Mouse (Mus musculus) liver, adult (tissue): ENCODE data around the gene Rtbdn.

Experiments used
- GATA4 ChIP-seq: IDR thresholded peaks from 2 replicates; pipeline ENCODE4 v1.6.1; 2014; ENCODE audit warnings: mild to moderate bottlenecking, low read length; ENCODE audit not compliant: insufficient replicate concordance

Gene Rtbdn

DNA sequence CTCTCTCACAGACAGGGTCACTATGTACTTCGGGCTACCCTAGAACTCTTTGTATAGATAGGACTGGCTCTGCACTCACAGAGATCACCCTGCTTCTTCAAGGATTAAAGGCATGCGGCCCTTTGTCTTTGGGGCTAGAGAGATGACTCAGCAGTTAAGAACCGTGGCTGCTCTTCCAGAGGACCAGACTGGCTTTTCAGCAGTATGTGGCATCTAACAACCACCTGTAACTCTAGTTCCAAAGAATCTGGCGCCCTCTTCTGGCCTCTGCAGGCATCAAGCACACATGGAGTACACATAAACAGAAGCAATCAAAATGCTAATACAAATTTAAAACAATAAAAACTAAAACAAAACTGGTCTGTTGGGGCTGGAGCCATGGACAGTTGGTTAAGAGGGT lies 32.8 kb upstream of the Rtbdn start:
- TF ChIP-seq GATA4 = no peak

DNA sequence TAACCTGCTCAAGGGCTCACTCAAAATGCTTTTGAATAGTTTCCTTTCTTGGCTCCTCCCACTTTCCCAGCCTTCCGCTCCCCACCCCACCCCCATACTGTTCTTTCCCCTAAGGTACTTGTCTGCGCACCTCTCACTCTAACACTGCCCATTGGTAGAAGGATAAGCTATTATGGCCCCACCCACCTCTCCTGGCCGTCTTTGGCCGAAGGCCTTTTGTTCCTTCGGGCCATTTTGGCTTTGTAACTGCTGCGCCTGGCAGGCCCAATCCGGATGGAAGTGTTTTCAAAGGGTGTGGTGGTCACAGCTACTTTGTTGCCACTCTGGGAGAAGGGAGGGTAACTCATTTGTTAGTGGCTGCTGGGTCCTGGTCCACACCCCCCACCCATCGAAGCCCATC lies 31.5 kb upstream of the Rtbdn start:
- no peak for TF ChIP-seq GATA4

DNA sequence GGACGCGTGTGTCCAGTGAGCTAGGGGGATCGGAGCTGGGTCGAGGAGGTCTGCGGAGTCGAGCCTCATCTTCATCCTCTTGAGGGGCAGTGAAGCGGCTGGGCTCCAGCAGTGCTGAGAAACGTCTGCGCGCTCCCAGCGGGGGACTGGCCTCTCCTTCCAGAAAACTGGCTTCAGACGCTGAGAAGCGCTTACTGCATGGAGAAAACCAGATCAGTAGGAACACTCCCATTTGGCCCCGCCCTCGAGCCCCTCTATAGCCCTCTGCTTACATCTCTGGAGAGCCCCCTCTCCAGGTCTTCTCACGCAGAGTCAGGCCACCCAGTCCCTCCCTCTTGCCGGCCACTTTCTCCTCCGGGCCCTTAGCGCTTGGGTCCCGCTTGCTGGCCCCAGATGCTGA lies 29.0 kb upstream of the Rtbdn start:
- no peak for TF ChIP-seq GATA4

DNA sequence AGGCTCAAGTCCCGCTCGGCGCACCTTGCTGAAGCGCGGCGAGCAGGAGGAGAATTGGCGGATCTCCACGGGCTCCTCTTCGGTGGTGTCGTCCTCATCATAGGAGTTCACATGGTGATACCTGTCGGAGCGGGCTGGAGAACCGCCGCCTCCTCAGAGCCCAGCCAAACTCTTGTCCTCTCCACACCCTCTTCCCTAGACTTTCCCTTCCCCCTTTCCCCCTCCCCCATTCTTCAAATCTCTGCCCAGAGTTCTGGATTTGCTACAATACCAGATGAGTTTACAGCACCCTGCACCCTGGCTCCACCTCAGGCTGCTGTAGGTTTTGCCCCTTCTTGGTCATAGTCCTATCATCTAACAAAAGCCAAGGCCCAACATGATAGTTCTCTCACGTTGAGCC lies 28.1 kb upstream of the Rtbdn start:
- no peak for TF ChIP-seq GATA4

DNA sequence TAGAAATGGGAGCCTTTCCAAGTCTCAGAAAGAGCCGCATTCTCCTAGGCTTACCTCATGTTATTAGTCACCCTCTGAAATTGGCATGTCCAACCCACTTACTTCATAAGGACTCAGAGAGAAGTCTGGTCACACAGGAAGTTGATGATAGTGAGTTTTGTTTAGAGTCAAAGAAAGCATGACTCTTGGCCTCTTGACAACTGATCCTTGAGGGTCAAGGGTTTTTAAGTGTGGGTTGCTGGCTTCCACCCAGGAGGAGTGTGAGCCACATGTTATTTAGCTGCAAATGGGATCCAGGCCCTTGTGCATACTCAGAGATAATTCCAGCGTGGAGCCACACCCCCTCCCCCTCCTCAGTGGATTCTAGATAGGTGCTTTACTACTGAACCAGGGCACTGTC lies 25.2 kb upstream of the Rtbdn start:
- no peak for TF ChIP-seq GATA4

DNA sequence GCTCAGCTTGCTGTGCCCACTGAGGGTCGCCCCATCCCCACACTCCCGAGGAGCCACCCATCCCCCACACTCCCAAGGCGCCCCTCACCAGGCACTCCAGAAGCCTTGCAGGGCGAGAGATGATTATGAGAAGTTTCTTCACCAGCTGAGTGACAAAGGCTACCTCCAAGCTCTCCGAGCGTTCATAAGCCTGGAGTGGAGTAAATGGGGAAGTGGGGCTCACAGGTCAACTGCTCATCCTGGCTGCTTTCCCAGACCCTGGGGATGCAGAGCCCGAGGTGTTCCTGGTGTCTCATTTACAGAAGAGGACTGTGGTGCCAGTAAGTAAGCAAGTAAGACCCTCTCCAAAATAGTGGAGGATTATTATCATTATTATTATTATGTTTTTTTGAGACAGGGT lies 21.2 kb upstream of the Rtbdn start:
- no peak for TF ChIP-seq GATA4

DNA sequence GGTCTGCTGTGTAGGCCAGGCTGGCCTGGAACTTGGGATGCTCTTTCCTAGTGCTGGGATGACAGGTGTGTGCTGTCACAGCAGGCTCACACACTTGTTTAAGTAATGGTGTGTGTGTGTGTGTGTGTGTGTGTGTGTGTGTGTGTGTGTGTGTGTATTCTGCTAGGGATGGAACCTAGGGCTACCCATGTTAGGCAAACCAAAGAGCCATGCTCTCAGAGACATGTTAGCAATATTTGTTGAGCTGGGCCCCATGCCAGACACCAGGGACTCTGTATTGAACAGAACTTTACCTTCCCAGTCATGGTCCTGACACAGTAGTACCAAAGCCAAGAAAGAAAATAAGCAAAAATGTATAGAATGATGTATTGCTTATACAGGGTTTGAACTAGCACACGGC lies 19.3 kb upstream of the Rtbdn start:
- no peak for TF ChIP-seq GATA4

DNA sequence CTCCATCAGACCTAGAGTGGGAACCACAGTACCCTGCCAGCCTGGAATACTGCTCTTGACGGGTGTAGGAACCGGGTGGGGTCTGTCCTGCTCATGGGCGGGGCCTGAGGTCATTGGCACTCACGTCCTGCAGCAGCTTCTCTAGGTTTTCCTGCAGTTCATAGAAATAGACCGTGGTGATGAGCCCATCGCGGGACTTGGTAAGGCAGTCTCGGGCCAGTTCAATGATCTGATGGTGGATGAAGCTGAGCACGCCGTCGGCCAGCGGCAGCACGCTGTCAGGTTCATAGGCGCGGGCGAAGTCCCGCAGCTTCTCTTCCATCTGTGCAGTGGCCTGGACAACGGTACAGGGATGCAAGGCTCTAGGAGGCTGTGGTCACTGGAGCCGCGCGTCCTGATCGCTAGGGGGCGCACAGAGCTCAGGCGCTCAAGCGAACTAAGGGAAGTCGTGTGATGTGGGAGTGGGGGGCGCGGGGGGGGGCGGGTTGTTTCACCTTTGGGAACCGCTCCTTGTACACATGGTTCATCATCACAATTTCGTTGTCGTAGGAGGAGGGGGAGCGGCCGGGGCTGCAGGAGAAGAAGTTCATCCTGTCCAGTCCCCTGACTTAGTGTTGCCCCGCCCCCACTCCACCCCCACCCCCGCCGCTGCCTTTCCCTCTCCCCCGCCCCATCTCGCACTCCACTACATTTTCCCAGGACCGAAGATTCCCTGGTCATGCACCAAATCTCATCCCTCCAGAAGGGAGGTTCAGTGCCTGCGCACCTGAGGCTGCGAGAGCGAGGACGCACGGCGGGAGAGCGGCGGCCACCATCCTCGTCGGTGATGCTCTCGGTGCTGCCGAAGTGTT lies 18.1 kb upstream of the Rtbdn start:
- TF ChIP-seq GATA4 = no peak

DNA sequence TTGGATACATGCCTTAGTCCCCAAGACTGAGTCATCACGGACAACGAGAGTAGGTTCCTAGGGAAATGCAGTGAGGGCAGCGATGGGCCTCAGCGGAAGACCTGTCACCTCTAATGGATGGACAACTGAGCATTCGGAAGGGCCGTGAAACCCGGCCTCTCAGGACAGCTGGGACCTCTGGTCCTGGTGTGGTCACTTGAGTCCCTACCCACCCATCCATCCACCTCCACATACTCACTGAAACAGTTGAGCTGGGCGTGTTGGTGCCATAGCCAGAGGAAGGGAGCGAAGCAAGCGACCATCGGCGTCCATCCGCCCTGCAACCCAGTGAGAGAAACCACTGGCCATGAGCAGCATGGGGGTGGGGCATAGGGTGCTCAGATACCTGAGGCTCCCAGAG lies 16.2 kb upstream of the Rtbdn start:
- no peak for TF ChIP-seq GATA4

DNA sequence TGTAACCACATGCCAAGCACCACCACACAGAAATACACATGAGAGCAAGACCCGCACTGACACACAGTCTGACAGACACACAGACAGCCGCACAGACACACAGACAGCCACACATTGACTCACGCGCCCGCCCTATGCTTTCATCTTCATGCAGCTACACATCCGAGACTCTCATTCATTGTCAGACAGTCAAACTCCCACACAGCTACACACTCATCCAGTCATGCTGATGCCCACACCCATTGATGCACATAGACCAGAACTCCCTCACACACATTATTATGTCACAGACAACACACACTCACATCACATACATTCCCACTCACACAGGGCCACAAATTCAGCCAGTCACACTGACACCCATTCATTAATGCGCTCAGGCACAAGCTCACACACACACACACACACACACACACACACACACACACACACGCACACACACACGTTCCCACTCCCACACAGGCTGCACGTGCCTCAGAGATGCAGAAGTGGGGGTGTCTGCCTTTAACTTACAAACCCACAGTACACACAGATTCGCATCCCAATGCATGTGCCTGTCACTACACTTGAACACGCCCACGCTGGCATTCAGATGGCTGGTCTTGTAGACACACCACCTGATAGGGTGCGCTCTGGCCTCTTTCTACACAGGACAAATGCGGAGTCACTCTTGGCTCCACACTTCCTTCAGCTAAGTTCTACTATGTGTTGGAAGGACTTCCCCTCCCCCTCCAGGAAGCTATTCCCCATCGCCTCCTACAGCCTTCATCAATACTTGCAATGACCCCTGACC lies 12.8 kb upstream of the Rtbdn start:
- no peak for TF ChIP-seq GATA4

DNA sequence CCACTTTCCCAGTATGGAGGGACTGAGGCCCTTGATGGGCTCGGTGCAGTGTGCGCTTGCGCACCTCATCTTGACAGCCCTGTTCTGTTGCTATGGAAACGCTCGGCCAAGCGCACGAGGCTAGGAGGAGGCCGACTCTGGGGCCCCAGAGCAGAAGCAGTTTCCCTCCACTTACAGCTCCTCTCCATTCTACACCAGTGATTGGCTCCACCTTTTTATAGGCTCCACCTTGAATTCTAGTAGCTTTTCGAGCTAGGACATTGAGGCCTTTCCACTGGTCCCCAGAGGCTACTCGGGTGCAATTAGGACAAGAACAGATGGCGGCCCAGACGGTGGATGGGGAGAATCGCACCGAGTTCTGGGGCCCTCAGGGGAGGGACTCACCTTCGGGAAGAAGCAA lies 11.9 kb upstream of the Rtbdn start:
- TF ChIP-seq GATA4 = no peak

DNA sequence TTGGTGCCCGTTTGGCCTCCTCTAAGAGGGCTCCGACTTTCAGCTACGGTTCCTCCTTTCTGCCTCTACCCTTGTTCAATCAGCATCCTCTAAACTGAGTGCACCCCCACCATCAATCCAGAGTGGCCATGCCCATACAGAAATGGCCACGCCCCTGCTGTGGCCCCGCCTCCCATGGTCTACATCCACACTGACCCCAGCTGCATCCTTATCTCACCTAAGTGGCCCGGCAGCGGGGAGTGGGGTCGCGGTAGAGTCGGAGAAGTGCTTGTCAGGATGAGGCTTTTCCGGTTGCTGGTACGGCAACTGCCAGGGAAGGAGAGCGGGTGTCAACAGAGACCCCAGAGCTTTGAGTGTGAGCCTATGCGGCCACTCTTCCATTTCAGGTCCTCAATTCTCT lies 11.3 kb upstream of the Rtbdn start:
- TF ChIP-seq GATA4 = no peak

DNA sequence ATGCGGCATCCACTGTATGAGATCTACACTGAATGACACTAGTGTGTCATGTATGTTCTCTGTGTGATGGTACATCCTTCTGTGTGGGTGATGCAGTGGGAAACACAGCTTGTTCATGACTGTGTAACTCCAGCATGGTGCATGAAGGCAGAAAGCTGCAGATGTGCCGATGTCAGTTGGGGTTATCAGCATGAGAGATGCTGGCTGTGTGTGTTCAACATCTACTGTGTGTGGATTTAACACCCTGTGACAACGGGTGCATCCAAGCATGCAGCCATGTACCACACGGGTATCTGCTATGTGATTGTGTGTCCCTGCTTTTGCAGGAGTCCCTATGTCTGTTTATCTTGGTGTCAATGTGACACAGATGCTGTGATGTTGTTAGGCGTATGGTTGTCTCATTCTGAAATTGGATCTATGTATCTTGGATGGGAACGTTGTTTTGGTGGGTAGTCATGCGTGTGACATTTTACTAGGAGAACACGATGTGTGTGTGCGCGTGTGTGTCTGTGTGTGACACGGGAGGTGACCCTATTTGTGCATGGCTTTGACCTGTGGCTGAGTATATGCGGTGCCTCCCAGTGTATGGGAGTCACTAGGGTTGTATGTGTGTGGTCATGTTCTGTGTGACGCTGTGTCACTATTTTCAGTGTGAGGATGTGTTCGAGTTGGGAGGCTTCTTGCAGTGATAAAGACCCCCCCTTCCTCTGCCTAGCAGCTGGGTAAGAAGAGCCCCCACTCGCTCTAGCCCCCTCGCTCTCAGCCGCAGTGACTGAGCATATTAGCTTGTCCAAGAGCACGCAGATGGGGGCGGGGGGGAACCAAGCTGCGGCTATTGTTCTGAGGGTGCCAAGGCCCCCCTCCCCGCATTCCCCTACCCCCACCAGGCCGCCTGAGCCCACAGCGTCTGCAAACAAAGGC lies 10.5 kb upstream of the Rtbdn start:
- TF ChIP-seq GATA4 = no peak

DNA sequence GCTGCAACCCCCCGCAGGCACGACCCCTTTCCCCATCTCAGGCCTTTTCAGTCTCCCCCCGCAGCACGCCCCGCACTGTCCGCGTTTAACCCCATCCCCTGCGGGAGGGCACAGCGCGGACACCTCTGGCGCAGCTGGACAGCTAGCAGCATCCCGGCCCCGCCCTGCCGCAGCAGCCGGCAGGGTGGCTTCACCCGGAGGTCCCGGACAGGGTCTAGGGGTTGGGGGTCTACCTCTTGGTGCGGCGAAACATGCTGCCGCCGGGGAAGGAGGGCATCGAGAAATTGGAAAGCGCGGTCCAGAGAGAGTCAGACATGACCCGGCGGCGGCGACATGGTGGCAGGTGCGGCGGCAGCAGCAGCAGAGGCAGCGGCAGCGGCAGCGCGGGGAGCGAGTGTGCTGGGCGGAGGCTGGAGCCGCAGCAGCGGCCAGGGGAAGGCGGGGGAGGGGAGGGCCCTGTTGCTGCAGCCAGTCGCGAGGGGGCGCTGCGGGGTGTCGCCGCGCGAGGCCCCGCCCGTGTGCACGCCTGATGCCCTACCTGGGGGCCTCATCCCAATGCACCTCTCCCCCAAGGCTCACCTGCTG lies 9.7 kb upstream of the Rtbdn start, which contains the start of gene Mast1:
Gene Mast1 (minus strand): TSS at position 398 of the 585 bp plus-strand sequence.
- no peak for TF ChIP-seq GATA4

DNA sequence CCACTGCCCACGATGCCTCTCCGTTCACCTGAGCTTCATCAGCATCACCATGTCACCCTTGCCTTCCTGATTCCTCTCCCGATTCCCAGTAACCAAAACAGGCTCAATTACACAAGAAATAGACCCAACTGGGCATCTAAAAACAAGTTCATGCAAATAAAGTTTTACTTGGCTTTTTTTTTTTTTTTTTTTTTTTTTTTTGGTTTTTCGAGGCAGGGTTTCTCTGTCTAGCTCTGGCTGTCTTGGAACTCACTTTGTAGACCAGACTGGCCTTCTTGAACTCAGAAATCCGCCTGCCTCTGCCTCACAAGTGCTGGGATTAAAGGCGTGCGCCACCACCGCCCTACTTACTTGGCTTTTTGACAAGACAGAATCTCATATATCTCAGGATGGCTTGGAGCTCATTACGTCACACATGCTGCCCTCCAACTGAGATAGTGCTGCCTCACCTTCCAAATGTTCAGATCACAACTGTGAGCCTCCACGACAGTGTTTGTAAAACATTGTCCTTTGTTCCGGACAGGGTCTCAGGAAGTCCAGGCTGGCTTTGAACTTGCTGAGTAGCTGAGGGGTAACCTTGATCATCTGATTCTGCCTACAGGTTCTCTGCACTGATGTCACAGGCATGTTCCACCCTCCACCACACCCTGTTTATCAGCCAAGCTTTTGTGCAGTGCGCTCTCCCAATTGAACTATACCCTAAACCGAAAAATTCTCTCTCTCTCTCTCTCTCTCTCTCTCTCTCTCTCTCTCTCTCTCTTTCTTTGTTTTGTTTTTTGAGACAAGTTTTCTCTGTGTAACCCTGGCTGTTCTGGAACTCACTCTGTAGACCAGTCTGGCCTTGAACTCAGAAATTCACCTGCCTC lies 8.9 kb upstream of the Rtbdn start:
- no peak for TF ChIP-seq GATA4

DNA sequence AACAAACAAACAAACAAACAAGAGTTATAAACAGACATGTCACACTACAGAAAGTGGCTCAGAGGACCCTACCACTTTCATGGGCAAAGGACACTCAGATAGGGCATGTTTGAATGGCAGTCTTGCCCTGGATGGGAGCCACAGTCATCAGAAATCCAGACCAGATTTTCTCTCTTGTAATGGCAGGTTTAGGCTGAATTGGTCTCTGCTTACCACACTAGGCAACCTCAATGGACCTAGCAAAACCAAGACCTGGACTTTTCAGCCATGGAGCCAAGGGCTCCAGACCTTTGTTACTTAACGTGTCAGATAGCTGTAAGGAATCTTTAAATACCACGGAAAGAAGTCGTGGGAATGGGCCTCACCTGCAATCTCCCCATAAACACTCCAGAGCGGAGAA lies 3.1 kb upstream of the Rtbdn start:
- no peak for TF ChIP-seq GATA4
